Mouse (Mus musculus) gastrocnemius, adult 18-20 months (tissue): ENCODE results near the gene Nsun4. TPM values are rescaled to one million over a fixed set of nuclear protein-coding genes. Genes with fewer than 3 reads are reported as not detected.

Experiments used
- DNase-seq: peaks from one replicate; pipeline ENCODE4 v3.0.0; 2021; ENCODE audit warnings: low spot score
- total RNA-seq, 2 experiments: library from RNA; stranded (reverse); gene quantifications; 2 replicates each; pipeline ENCODE4 v1.2.3; 2021

The Nsun4 gene
- total RNA-seq, 2 experiments from 2014 or later, result 13.2 to 14.2 TPM

DNA sequence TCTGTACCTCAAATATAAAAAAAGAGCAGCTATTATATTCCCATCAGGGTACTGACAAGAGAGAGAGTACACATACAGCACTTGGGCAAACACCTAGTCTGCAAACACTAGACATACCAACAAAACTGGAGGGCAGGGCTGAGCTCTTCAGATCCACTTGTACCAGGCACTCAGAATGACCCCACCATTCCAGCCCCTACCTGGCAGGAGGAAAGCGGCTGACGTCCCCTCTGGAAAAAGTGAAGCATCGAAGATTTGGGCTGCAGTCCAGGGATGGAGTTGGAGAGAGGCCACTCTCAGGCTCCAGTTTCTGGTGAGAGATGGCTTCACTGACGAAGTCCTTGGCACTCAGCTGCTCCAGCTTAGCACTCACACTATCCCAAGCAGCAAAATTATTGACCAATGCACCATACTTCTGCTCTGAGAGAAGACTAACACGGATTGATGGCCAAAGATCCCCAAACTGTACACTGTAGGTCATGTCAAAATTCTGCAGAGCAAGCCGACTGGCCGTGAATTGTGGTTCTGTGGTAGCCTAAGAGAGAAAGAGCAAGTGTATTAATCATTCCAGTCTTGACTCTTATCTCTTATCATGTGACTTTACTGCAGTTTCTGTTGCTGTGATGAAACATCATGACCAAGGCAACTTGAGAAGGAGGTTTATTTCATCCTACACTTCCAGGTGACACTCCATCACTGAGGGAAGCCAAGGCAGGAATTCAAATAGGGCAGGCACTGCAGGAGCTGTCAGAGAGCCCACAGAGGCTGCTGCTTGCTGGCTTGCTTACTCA lies 5.4 kb downstream of the Nsun4 start:
- DNase-seq, result peak; percentile 68

DNA sequence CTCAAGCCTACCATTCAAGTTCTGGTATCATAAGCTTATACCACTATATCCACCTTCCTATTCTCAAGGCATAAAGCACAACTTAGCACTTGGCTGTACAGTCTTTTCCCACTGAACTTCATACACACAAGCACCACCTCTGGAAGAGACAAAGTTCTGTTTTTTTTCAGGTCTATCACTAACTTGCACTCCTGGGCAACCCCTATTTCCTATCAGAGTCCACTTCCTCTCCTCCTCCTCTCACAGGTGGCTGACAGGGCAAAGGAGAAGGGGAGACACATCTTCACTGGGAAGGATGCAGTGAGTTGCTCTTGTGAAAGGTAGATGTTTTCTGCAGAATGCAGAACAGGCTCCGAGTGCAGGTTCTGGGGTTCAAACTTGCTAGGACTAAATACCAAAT lies 6.0 kb downstream of the Nsun4 start:
- DNase-seq, result no peak

DNA sequence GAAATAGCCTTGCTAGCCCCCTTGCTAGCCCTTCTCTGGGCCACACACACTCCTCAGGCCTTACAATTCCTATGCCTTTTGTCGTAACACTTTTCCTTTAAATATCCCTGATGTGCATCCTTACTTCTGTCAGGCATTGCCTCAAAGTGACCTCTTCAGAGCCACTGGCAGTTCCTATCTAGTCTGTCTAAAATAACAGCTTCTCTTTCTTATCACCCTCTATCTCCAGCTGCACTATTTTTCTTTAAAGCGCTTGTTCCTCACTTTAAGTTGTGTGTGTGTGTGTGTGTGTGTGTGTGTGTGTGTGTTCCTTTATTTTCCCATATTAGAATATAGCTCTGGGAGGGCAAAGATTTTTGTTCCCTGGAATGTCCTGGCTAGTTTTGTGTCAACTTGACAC lies 7.1 kb downstream of the Nsun4 start:
- DNase-seq, result no peak

DNA sequence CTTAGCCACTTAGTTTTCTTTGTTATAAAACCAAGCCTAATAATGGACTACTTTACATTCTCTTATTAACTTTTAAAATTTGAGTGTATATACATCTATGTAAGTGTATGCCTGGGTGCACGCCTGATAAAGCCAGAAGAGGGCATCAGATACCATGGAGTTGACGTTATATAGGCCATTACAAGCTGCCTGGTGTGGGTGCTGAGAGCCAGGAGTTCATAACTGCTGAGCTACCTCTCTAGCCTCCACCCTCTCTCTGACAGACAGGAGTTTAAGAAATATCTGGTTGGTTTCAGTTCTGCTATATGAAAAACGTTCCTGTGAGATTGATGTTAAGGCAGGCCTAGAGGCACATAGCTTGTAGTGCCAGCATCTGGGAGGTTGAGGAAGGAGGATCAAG lies 11.5 kb downstream of the Nsun4 start:
- no peak for DNase-seq

DNA sequence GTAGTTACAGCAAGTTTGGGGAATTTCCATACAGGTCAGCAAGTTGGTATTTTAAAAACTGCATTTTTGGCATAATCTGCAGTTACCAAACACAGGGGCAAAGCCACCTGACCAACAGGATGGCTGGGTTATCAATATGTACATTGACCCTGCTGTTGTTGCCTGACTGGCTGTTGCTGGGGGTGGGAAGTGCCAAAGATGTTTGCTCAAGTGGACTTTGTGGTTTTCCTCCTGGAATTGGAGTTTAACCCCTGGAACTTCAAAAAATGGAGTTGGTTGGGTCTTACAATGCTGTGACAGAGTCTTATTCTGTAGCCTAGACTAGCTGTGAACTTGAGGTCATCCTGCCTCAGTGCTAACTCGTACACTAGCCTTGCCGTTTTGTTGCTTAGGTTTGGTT lies 13.2 kb downstream of the Nsun4 start:
- no peak for DNase-seq

DNA sequence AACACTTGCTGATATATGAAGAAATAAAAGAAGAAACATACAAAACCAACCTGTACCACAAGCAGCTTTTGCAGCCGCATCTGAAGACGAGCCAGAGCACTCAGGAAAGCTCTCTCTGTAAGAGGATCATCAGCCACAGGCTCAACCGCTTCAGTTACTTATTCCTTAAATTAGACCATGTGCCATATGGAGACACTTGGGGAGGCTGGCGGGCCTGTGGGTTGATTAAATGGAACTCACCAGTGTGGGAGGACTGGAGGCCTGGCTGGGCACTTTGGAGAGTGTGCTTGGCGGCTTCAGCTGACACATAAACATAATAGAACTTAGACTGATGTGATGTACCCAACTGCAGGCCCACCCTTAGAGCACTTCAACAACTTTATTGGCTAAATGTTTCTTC lies 20.3 kb downstream of the Nsun4 start:
- DNase-seq, result no peak

DNA sequence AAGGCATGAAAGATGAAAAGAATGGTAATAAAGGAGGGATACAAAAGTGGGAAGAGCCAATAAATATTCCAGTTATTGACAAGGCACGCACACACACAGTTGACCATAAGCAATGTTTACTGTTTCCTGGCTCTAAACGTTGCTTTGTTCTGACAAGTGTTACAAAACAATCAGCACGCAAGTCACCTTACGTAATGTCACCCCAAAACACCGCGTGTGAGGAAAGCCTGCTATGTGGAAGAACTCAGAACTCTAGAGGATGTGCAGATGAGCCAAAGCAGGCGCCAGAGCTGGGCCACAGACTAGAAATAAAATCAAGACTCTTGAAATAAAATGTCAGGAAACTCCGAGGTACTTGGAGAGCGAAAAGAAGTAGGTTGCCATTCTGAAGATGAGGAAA lies 20.8 kb downstream of the Nsun4 start:
- DNase-seq, result no peak

DNA sequence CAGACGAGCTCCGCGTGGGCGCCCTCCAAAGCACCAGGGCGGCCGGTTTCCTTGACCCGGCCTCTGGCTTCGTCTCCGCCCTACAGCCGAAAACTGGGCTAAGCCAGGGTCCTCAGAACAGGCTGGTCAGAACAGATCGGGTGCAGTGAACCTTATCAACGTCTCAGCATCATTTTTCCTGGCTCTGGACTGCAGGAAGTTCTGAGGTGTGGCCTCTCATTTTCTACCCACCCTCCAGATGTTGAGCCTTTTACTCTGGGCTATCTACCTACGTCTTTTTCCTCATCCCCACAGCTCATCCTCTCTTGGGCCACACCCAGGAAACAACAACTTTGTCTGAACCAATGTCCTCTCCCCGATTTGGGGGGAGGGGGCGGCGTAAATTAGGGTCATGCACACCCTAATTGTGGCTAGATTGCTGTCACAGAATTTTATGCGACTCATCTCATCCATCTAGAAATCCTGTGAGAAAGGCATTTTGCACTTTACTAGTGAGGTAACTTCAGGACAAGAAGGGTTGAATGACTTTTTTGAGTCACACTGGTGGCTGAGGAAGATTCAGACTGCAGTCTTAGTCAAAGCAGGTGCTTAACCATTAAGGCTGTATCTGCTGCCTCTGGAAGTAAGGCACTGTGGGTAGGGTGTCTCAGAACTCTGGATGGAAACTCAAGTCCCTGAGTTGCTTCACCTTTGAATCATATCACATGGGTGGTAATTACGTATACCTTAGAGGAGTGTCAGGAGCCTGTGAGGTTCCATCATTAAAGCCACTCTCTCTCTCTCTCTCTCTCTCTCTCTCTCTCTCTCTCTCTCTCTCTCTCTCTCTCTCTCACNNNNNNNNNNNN lies 35.6 kb downstream of the Nsun4 start, which contains the start of gene Faah:
Faah (minus strand) TSS at position 25 of the 845 bp plus-strand sequence.
- DNase-seq, result no peak

DNA sequence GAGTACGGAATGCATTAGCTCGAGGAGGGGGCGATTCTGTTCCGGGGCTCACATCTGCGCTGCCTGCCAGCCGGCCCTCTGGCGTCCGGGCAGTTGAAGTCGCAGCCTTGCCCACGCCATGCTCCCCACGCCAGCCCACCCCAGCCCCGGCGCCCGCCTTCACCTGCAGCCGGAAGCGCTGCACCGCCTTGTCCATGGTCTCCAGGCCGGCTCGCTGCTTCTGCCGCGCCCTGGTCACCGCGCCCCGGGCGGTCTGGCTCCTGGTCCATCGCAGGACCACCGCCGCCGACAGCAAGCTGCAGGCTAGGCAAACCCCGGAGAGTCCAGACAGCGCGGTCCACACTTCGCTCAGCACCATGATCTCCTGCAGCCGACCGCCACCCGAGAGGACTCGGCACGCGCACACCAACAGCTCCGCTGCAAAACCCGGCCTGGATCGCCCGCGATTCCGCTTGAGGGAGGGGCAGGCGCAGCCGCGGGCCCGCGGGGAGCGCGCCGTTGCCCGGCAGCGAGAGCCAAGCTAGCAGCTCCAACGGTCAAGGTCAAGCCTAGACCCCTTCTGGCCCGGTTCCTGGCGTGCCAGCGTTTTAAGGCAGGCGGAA lies 36.3 kb downstream of the Nsun4 start:
- peak; percentile 56 for DNase-seq

DNA sequence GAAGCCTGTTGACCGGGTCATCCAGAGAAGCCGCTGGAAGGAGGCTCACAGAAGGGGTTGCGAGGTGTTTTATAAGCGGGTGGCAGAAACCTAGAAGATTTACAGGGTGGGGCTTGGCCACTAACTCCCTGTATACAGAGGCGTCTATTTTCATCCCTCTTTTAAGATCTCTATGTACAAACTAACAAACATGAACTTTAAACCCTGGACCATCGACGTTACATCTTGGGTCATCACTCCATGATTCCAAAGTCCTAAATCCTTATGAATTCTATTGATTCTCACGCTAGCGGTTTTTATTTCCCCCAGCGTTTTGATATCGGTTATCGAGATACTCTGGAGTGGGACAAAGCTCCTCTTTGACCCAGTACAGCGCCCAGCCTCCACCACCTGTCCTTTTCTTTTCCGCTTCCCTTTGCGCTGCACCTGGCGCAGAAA lies 36.8 kb downstream of the Nsun4 start:
- no peak for DNase-seq

DNA sequence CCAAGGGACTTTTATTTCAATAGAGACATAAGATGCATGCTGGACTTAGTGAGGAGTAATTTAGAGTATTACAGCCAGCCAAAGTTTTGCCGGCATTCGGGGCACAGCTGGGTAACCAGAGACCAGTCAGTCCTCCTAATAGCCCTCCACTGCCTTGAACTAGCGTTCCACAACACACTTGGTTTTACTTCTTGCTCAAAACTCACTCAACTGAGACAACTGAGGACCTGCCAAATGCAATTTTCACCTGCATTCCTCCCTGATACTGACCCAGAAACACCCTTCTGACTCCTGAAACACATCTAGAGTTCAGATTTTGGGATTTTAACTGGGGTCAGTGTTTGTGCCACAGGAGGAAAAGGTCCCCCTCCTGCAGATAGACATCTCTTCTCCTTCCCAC lies 37.3 kb downstream of the Nsun4 start:
- DNase-seq, result no peak

DNA sequence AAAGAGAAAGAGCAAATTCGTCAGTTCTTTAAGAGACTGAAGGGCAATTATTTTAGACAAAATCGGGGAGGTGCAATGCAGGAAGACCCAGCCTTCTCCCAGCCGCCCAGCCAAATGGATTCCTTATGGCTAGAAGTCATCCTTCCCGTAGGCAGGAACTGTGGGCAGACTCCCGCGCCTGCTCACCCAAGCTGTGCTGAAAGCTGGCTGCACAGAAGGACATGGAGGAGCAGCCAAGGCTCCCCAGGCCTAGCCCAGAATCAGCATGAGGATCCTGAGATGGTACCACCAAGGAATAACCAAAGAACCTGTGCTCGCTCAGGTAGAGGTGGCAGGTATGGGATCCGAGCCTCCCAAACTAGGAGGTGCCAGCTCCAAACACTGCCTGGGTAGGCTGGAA lies 37.7 kb downstream of the Nsun4 start:
- DNase-seq, result no peak

DNA sequence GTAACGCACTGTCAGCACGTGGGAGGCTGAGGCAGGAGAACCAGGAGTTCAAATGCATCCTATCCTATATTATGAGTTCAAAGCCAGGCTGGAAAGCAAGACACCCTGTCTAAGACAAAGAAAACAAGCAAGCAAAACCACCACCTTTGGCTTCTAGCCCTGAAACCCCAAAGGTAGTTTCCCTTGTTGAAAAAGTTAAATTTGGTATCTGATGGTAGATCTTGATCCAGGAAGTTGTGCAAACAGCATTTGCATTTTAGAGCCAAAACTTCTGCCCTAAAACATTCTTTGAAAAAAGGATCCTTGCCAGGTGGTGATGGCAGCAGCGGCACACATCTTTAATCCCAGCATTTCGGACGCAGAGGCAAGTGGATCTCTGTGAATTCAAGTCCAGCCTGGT lies 38.2 kb downstream of the Nsun4 start:
- no peak for DNase-seq

DNA sequence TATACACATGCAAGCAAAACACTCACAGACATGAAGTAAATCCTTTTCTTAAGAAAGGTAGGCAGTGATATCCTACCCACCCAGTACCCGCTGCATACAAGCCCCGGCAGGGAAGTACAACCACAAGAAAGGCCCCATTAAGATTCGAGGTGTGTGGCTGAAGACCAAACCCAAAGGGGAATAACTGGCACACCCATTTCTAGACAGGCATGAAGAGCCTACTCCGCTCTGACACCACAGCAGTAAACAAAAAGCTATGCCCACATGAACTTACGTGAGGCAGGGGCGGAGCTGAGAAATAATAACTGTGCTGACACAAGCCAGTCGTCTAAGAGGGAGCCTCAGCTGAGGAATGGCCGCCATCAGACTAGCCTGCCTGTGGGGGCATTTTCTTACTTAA lies 43.5 kb downstream of the Nsun4 start:
- no peak for DNase-seq

DNA sequence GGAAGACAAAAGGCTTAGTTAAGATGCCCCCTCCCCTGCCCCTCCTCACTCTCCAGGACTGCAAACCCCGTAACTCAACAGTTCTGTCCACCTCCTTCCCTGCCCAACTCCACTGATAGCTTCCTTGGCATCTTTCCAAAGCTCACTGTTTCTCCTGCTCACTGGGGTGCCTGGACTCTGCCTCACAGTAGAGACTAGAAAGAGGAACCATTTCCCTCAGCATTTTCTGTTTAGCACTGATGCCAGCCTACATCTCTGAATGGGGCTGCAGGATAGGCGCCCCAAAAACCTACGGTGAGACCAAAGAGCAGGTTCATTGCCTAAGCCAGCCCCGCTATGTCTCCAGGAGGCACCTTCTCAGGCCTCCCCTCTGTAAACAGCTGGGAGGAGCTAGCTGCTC lies 52.5 kb downstream of the Nsun4 start:
- no peak for DNase-seq

DNA sequence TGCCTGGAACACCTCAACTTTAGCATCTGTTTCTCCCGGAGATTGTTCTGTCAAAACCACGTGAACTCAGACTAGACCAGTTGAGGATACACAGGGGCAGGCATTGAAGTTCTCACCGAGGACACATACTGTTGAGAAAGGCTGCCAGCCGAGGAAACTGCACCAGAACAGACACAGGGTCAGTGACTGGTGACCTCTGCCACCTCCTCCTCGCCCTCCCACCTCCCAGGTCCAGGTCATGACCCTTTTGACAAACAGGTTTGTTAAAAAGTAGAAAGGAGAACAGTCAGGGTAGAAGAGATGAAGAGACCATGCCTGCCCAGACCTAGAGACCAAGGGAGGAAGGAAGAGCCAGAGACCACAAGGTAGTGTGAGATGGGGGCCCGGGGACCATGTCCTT lies 53.0 kb downstream of the Nsun4 start:
- no peak for DNase-seq

DNA sequence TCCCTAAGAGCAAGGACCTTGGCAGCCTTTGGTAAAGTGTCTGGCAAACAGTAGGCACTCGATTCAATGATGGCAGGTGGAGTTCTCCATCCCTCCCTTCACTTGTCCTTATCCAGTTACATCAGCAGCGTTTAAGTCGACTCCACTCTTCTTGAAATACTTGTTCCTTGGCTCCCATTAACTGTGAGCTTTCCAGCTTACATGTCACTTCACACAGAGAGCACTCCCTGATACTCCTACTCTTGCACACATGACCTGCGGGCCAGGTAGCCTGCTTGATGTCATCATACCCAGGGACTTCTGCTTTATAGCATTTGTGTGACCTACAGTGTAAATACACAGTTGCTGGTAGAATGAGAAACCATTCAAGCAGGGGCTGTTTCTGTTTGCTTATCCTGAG lies 56.9 kb downstream of the Nsun4 start:
- DNase-seq, result no peak

DNA sequence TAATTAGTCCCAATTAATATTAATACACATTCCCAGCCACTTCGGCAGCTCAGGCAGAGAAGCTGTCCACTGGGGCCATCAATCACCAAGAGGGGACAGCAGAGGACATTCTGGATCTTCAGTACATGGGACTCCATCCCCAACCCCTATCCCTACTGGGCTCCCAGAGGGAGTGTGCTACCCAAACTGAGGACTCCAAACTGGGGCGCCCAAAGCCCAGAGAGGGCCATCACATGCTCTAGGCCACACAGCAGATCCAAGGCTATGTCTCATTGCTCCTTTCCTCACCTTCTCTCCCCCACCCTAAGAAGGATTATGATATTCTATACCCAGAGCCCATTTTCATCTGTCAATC lies 58.3 kb downstream of the Nsun4 start:
- DNase-seq, result no peak

DNA sequence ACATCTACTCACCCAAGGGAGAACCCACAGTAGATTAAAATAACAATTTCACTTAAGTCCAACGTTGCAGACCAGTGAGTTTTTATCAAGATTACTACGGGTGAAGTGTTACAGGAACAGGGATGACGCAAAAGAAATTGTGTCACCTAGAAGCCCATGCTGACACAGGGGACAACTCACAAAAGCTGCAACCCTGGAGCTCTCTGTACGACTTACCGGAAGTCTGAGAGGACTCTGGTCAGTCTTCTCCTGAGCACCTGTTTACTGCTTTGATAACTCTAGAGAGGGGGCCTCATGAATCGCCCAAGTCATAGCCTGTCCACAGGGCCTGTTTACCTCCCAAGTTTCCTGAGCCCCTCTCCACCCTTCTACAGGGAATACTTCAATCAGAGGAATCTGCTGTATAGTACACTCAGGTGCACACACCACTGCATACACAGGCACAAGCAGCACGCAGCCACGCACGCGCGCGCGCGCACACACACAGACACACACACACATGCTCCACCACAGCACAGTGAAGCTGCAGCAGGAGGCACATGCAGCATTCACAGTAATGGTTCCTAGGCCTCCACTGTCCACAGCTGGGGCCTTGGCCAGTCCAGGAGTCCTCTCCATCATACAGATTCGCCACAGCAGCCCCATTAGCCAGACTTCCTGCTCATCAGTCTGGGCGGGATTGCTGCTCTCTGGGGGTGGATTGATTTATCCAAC lies 58.9 kb downstream of the Nsun4 start:
- DNase-seq, result no peak

DNA sequence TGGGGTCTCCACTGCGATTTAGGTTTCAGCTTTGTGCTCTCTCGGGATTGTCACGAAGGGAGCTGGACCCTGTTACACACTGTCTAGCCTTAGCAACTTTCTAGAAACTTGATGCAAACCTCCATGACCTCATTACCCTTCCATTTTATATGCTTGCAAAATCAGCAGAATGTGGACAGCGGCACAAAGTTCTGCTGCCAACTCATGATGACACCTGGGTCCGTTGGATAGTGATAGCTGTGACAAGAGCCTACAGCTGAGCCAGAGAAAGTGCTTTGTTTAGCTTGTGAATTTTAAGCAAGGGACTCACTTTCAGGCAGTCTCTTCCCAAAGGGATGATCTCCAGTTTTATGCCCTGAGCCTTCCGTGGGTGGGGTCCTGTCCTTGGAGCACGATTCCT lies 64.3 kb downstream of the Nsun4 start:
- DNase-seq, result no peak

DNA sequence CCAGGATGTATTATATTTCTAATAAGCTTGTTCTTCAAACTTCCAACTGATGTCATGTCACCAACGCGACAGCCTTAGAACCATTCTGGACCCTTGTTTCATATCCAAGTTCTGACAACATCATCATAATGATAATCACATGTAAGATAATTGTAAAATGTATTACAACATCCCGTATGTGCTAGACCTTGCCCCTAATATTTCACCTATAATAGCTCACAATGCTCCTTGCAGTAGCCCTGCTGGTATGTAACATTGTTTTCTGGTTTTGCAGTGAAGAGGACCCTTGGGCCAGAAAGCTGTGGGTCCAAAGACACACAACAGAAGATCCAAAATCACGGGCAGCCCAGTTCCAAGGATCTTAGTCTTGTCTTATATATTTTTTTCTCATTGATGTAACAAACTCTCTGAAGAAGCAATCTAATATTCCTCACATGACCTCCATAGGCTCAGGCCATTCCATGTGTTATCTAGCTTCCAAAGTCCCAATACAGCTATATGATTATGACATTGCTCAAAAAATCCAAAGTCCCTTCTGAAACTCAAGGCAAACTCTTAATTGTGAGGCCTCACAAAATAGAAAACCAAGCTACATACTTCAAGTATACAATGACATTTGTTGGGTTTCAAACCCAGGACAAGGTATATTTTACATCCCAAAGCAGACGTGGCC lies 65.7 kb downstream of the Nsun4 start:
- DNase-seq, result no peak
